Mouse (Mus musculus) cortical plate, adult 2 months (tissue): Measurements from ENCODE around the gene Ntmt1.

Experiments
- CTCF ChIP-seq: fragments of 200-500 bp; IDR thresholded peaks from 2 replicates; pipeline ENCODE4 v1.5.1; 2011; ENCODE audit warnings: mild to moderate bottlenecking, control low read depth, low read length; ENCODE audit not compliant: insufficient read depth; ENCODE audit errors: extremely low read depth
- POLR2A ChIP-seq: fragments of 200-500 bp; IDR thresholded peaks from 2 replicates; pipeline ENCODE4 v1.6.1; 2011; ENCODE audit warnings: mild to moderate bottlenecking, low read length, control low read depth; ENCODE audit not compliant: insufficient read depth; ENCODE audit errors: extremely low read depth

DNA sequence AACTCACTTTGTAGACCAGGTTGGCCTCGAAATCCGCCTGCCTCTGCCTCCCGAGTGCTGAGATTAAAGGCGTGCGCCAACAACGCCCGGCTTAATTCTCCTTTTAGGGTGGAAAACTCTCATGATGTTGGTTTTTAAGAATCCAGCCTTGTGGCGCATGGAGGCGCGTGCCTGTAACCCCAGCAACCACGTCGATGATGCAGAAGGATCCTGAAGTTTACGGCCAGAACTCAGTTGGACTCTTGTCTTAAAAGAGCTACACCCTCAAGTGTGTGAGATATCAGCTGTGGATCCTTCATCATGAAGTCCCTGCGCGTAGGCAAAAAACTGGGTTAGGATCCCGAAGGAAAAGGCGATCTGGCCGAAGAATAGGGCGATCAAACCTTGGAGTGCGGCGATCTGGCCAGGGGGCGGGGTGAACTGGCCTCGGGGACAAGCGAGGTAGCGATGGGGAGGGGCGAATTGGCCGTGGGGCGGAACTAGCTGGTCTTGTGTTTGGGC lies 429 bp upstream of the Ntmt1 start:
- 0 out of 2 replicates have a peak, but pooled peaks have one; percentile 38 for TF ChIP-seq POLR2A
- no peak for TF ChIP-seq CTCF
